Mouse (Mus musculus): Measurements from ENCODE around the gene 4930578G10Rik. TPM values are rescaled to one million over a fixed set of nuclear protein-coding genes. Genes with fewer than 3 reads are reported as not detected.
"Not testable (repeated sequence)": the region's sequence is repeated elsewhere in the genome, so short reads cannot be mapped to it uniquely, and the experiment has no call there.

The 4930578G10Rik gene
- polyA plus RNA-seq (2015; fragmentation: Nextera tagmentation; extraction: Ambion mirVana), result not detected in 2 replicates

GRCm38 (mm10) chr4:42735245-42735644 lies at the start of gene 4930578G10Rik:
TSS of gene 4930578G10Rik (plus strand) at chr4:42735545.
- ATAC-seq (ENCODE audit: insufficient number of reproducible peaks, low FRiP score, low TSS enrichment, low read depth); H3K4me1 ChIP-seq; H3K9ac ChIP-seq; H3K27ac ChIP-seq (replicated peaks); H3K27me3 ChIP-seq; H3K4me3 ChIP-seq (replicated peaks); H3K9me3 ChIP-seq (replicated peaks); H3K4me2 ChIP-seq (replicated peaks); H3K36me3 ChIP-seq: not testable (repeated sequence)
- no CpG with 5 or more reads among the region's 13 CpGs for WGBS

GRCm38 (mm10) chr4:42756477-42756876 lies 21.1 kb downstream of the 4930578G10Rik start, which contains the start of gene Ccl19:
TSS of gene Ccl19 (minus strand) at chr4:42756577.
- H3K4me2 ChIP-seq (replicated peaks); H3K27ac ChIP-seq (replicated peaks); H3K27me3 ChIP-seq; H3K4me1 ChIP-seq; H3K36me3 ChIP-seq; H3K9ac ChIP-seq; H3K4me3 ChIP-seq (replicated peaks); ATAC-seq (ENCODE audit: insufficient number of reproducible peaks, low FRiP score, low TSS enrichment, low read depth); H3K9me3 ChIP-seq (replicated peaks): not testable (repeated sequence)
- no CpG with 5 or more reads among the region's 6 CpGs for WGBS

- H3K4me1 ChIP-seq; H3K27me3 ChIP-seq; H3K9me3 ChIP-seq (replicated peaks); ATAC-seq (ENCODE audit: insufficient number of reproducible peaks, low FRiP score, low TSS enrichment, low read depth); H3K9ac ChIP-seq; H3K4me3 ChIP-seq (replicated peaks); H3K27ac ChIP-seq (replicated peaks); H3K36me3 ChIP-seq; H3K4me2 ChIP-seq (replicated peaks): not testable (repeated sequence)
- WGBS, result no CpG with 5 or more reads among the region's 5 CpGs
These were observed 38.5 kb downstream of the 4930578G10Rik start, which contains the start of gene Ccl21a for GRCm38 (mm10) chr4:42773893-42774292. TSS of gene Ccl21a (minus strand) at chr4:42773993.

- not testable (repeated sequence) for H3K9ac ChIP-seq; H3K27me3 ChIP-seq; H3K4me1 ChIP-seq; H3K36me3 ChIP-seq; ATAC-seq (ENCODE audit: insufficient number of reproducible peaks, low FRiP score, low TSS enrichment, low read depth); H3K4me3 ChIP-seq (replicated peaks); H3K9me3 ChIP-seq (replicated peaks); H3K27ac ChIP-seq (replicated peaks); H3K4me2 ChIP-seq (replicated peaks)
- WGBS, result 73% methylated on average over 1 of the region's 1 CpGs
These were observed 118.4 kb downstream of the 4930578G10Rik start, which contains the start of gene Fam205a1 for GRCm38 (mm10) chr4:42853788-42854187. TSS of gene Fam205a1 (minus strand) at chr4:42853888.

- not testable (repeated sequence) for H3K27me3 ChIP-seq; H3K4me2 ChIP-seq (replicated peaks)
- WGBS, result 64% methylated on average over 1 of the region's 1 CpGs
These were observed 121.3 kb downstream of the 4930578G10Rik start, which contains the start of gene Gm12394 for GRCm38 (mm10) chr4:42856671-42857070. TSS of gene Gm12394 (minus strand) at chr4:42856771.

GRCm38 (mm10) chr4:42860483-42860882 lies 125.1 kb downstream of the 4930578G10Rik start:
- H3K4me3 ChIP-seq (replicated peaks); H3K9ac ChIP-seq; ATAC-seq (ENCODE audit: insufficient number of reproducible peaks, low FRiP score, low TSS enrichment, low read depth); H3K27me3 ChIP-seq; H3K4me2 ChIP-seq (replicated peaks); H3K4me1 ChIP-seq; H3K9me3 ChIP-seq (replicated peaks); H3K27ac ChIP-seq (replicated peaks); H3K36me3 ChIP-seq: not testable (repeated sequence)
- 81% methylated on average over 9 of the region's 9 CpGs for WGBS

More at GRCm38 (mm10) chr4:42856671-42857070, 121.3 kb downstream of the 4930578G10Rik start, which contains the start of gene Gm12394:
- H3K9ac ChIP-seq; H3K4me1 ChIP-seq; H3K36me3 ChIP-seq; H3K9me3 ChIP-seq (replicated peaks); H3K27ac ChIP-seq (replicated peaks); H3K4me3 ChIP-seq (replicated peaks); ATAC-seq (ENCODE audit: insufficient number of reproducible peaks, low FRiP score, low TSS enrichment, low read depth): not testable (repeated sequence)

GRCm38 (mm10) chr4:42863487-42863886 lies 128.1 kb downstream of the 4930578G10Rik start:
- not testable (repeated sequence) for H3K4me1 ChIP-seq; H3K9ac ChIP-seq; H3K4me3 ChIP-seq (replicated peaks); H3K36me3 ChIP-seq; H3K27ac ChIP-seq (replicated peaks); ATAC-seq (ENCODE audit: insufficient number of reproducible peaks, low FRiP score, low TSS enrichment, low read depth); H3K4me2 ChIP-seq (replicated peaks); H3K9me3 ChIP-seq (replicated peaks); H3K27me3 ChIP-seq
- WGBS, result 78% methylated on average over 5 of the region's 5 CpGs

- Histone ChIP-seq H3K9me3 (replicated peaks) (no peaks in the 10 kb centered on the region), H3K27me3 (no peaks in the 10 kb centered on the region), H3K4me3 (replicated peaks) (no peak overlapping the region), H3K9ac (no peak overlapping the region), H3K36me3 (no peaks in the 10 kb centered on the region), H3K4me1 (no peaks in the 10 kb centered on the region), H3K4me2 (replicated peaks) (no peak overlapping the region), H3K27ac (replicated peaks) (no peak overlapping the region)
- ATAC-seq (ENCODE audit: insufficient number of reproducible peaks, low FRiP score, low TSS enrichment, low read depth), result no peak
- WGBS, result 58% methylated on average over 3 of the region's 3 CpGs
These were observed 132.0 kb downstream of the 4930578G10Rik start for GRCm38 (mm10) chr4:42867390-42867789.

GRCm38 (mm10) chr4:42868193-42868592 lies 132.8 kb downstream of the 4930578G10Rik start:
- Histone ChIP-seq H3K36me3 (no peaks in the 10 kb centered on the region), H3K9ac (no peak overlapping the region), H3K27me3 (no peaks in the 10 kb centered on the region), H3K4me1 (no peaks in the 10 kb centered on the region), H3K4me2 (replicated peaks) (no peak overlapping the region), H3K9me3 (replicated peaks) (no peaks in the 10 kb centered on the region), H3K27ac (replicated peaks) (no peak overlapping the region), H3K4me3 (replicated peaks) (no peak overlapping the region)
- 80% methylated on average over 5 of the region's 5 CpGs for WGBS
- no peak for ATAC-seq (ENCODE audit: insufficient number of reproducible peaks, low FRiP score, low TSS enrichment, low read depth)

GRCm38 (mm10) chr4:42870748-42871147 lies 135.4 kb downstream of the 4930578G10Rik start:
- no peaks in the 10 kb centered on the region for H3K36me3 ChIP-seq
- no peak overlapping the region for H3K4me3 ChIP-seq (replicated peaks)
- WGBS, result 70% methylated on average over 5 of the region's 5 CpGs

GRCm38 (mm10) chr4:42872151-42872550 lies 136.8 kb downstream of the 4930578G10Rik start:
- Histone ChIP-seq H3K4me1 (no peaks in the 10 kb centered on the region), H3K27ac (replicated peaks) (no peak overlapping the region), H3K4me3 (replicated peaks) (no peak overlapping the region), H3K4me2 (replicated peaks) (no peak overlapping the region), H3K36me3 (no peaks in the 10 kb centered on the region), H3K27me3 (no peaks in the 10 kb centered on the region), H3K9me3 (replicated peaks) (no peaks in the 10 kb centered on the region), H3K9ac (no peak overlapping the region)
- WGBS, result 90% methylated on average over 7 of the region's 7 CpGs
- ATAC-seq (ENCODE audit: insufficient number of reproducible peaks, low FRiP score, low TSS enrichment, low read depth), result no peak

More at GRCm38 (mm10) chr4:42870748-42871147, 135.4 kb downstream of the 4930578G10Rik start:
- Histone ChIP-seq H3K9ac (no peak overlapping the region), H3K9me3 (replicated peaks) (no peaks in the 10 kb centered on the region), H3K27ac (replicated peaks) (no peak overlapping the region), H3K4me2 (replicated peaks) (no peak overlapping the region), H3K4me1 (no peaks in the 10 kb centered on the region), H3K27me3 (no peaks in the 10 kb centered on the region)
- no peak for ATAC-seq (ENCODE audit: insufficient number of reproducible peaks, low FRiP score, low TSS enrichment, low read depth)

- ATAC-seq (ENCODE audit: insufficient number of reproducible peaks, low FRiP score, low TSS enrichment, low read depth), result no peak
- Histone ChIP-seq H3K4me1 (no peaks in the 10 kb centered on the region), H3K36me3 (no peaks in the 10 kb centered on the region), H3K27ac (replicated peaks) (no peak overlapping the region), H3K4me2 (replicated peaks) (no peak overlapping the region), H3K9me3 (replicated peaks) (no peaks in the 10 kb centered on the region), H3K27me3 (no peaks in the 10 kb centered on the region), H3K4me3 (replicated peaks) (no peak overlapping the region), H3K9ac (no peak overlapping the region)
- 83% methylated on average over 16 of the region's 16 CpGs for WGBS
These were observed 137.5 kb downstream of the 4930578G10Rik start for GRCm38 (mm10) chr4:42872746-42873435.
